Mouse (Mus musculus) liver, postnatal 0 days (tissue): ENCODE results near the gene Brinp2.

ENCODE experiments used
- CTCF ChIP-seq: sonication (generic); IDR thresholded peaks from 2 replicates; pipeline ENCODE4 v1.5.1; 2016; ENCODE audit warnings: antibody characterized with exemption, low read depth
- EP300 ChIP-seq: IDR thresholded peaks from 2 replicates; pipeline ENCODE4 v1.6.1; 2016; ENCODE audit warnings: antibody characterized with exemption, low read depth, mild to moderate bottlenecking

GRCm38 (mm10) chr1:158215581-158215980 is 140.5 kb downstream of the Brinp2 start:
- TF ChIP-seq CTCF (no peak), EP300 (no peak)
